Comparison of ENCODE assay signal across 33 mouse cellular contexts in the genomic region with DNA sequence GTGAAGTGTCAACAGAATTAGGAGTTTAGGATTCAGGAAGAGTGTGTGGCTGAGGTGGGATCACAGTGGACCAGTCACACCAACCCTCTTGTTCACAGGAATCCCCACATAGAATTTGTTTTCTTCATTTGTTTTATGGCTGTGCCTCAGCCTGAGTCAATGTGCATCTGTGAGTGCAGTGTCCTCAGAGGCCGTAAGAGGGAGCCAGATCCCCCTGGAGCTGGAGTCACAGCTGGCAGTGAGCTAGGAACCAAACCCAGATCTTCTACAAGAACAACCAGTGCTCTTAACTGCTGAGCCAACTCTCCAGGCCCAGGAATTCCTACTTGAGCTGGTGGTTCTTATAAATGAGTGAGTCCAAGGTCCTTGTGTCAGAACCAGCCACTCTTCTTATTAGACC.
"Had no signal": no experiment of that assay in that cellular context is flagged by ENCODE, and none has a peak within 500 bp of the region (broad histone marks: within the 10 kb centered on the region; RNA-seq: fewer than 3 reads in every experiment).

No protein-coding gene starts in this region.

- H3K4me3 ChIP-seq: heart, embryonic 13.5 days; heart, embryonic 15.5 days; hindbrain, embryonic 10.5 days; hindbrain, embryonic 12.5 days; hindbrain, embryonic 13.5 days; hindbrain, embryonic 15.5 days; intestine, embryonic 15.5 days; kidney, embryonic 15.5 days; layer of hippocampus, adult 2 months; left cerebral cortex, adult 2 months had no signal

- H3K9me3 ChIP-seq: heart, embryonic 13.5 days; heart, embryonic 15.5 days; hindbrain, embryonic 10.5 days; hindbrain, embryonic 12.5 days; hindbrain, embryonic 13.5 days; hindbrain, embryonic 15.5 days; intestine, embryonic 15.5 days; kidney, embryonic 15.5 days had no signal

- DNase-seq: heart, postnatal 10 days; heart, postnatal 14 days; heart, postnatal 36 days; heart, postnatal 4 days; kidney, adult 11 months; kidney, adult 18-20 months; kidney, adult 2 months; kidney, adult 8-10 months; kidney, adult 9 months; kidney, postnatal 10 days; kidney, postnatal 14 days; kidney, postnatal 25 days; kidney, postnatal 36 days; kidney, postnatal 4 days; layer of hippocampus, adult 9-11 months; layer of hippocampus, postnatal 36 days had no signal

- H3K36me3 ChIP-seq: heart, embryonic 13.5 days; heart, embryonic 15.5 days; hindbrain, embryonic 10.5 days; hindbrain, embryonic 12.5 days; hindbrain, embryonic 13.5 days; hindbrain, embryonic 15.5 days; intestine, embryonic 15.5 days; kidney, embryonic 15.5 days had no signal

- H3K4me2 ChIP-seq: heart, embryonic 13.5 days; heart, embryonic 15.5 days; hindbrain, embryonic 12.5 days; hindbrain, embryonic 13.5 days; hindbrain, embryonic 14.5 days; hindbrain, embryonic 15.5 days; intestine, embryonic 15.5 days; kidney, embryonic 15.5 days had no signal

- H3K4me1 ChIP-seq: hindbrain, embryonic 15.5 days had no signal

- H3K27ac ChIP-seq: heart, embryonic 15.5 days; hindbrain, embryonic 10.5 days; hindbrain, embryonic 12.5 days; hindbrain, embryonic 13.5 days; hindbrain, embryonic 14.5 days; hindbrain, embryonic 15.5 days; hindbrain, postnatal 0 days; intestine, embryonic 15.5 days; kidney, embryonic 15.5 days; kidney, postnatal 0 days; layer of hippocampus, adult 2 months; left cerebral cortex, adult 2 months had no signal

- H3K9ac ChIP-seq: heart, embryonic 13.5 days; heart, embryonic 15.5 days; hindbrain, embryonic 12.5 days; hindbrain, embryonic 13.5 days; hindbrain, embryonic 14.5 days; hindbrain, embryonic 15.5 days; intestine, embryonic 15.5 days; kidney, embryonic 15.5 days had no signal

- ATAC-seq: hindbrain, embryonic 16.5 days; hindbrain, postnatal 0 days; inflammation-experienced regulatory T-cells, adult 6 months; intestine, embryonic 15.5 days; intestine, embryonic 16.5 days; intestine, postnatal 0 days had no signal

- H3K27me3 ChIP-seq: heart, embryonic 13.5 days; heart, embryonic 15.5 days; hindbrain, embryonic 12.5 days; hindbrain, embryonic 13.5 days; hindbrain, embryonic 15.5 days; intestine, embryonic 15.5 days; kidney, embryonic 15.5 days had no signal
